Mouse (Mus musculus): ENCODE data around the gene 9230113P08Rik.
"Not testable (repeated sequence)": the region's sequence is repeated elsewhere in the genome, so short reads cannot be mapped to it uniquely, and the experiment has no call there.

Gene 9230113P08Rik

GRCm38 (mm10) chr9:35908123-35908522, at the start of gene 9230113P08Rik:
TSS of gene 9230113P08Rik (plus strand) at chr9:35908423.
- not testable (repeated sequence) for DNase-seq (ENCODE audit: low read depth, low spot score)

GRCm38 (mm10) chr9:35893112-35893511, 15.1 kb upstream of the 9230113P08Rik start:
- peak; percentile 17 for DNase-seq (ENCODE audit: low read depth, low spot score)

- DNase-seq (ENCODE audit: low read depth, low spot score): peak; percentile 75
Observed at GRCm38 (mm10) chr9:35904494-35904893, 3.7 kb upstream of the 9230113P08Rik start.

- no peak for DNase-seq (ENCODE audit: low read depth, low spot score)
Observed at GRCm38 (mm10) chr9:35930817-35931216, 22.6 kb downstream of the 9230113P08Rik start.

Measured in telencephalon, adult 2 months (tissue).